Mouse (Mus musculus): Measurements from ENCODE around the gene Olfr372. TPM values are rescaled to one million over a fixed set of nuclear protein-coding genes. Genes with fewer than 3 reads are reported as not detected.
"Not testable (repeated sequence)": the region's sequence is repeated elsewhere in the genome, so short reads cannot be mapped to it uniquely, and the experiment has no call there.

Gene Olfr372
- polyA plus RNA-seq, 1 experiment from 2014 or later, result not detected

DNA sequence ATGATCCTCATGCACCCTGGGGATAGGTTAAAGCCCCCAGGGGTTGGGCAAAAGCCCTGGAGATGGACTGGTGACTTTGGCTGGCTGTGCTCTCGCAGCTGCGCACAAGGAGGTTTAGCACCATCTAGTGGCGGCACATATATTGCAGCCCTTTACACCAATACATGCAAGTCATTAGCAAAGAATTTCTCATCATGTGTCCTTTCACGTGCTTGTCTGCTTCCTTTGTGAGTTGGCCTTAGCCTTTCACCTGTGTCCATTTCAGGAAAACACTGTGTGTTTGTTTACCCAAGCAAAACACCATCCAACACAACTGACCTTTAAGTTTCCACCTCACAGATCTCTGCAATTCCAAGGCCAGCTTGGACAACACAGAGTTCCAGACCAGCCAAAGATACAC is 8.1 kb upstream of the Olfr372 start:
- 46% methylated on average over 4 of the region's 4 CpGs for WGBS
- H3K27ac ChIP-seq (ENCODE audit: low read depth, low read length), result not testable (repeated sequence)
- ATAC-seq, result peak; percentile 56

DNA sequence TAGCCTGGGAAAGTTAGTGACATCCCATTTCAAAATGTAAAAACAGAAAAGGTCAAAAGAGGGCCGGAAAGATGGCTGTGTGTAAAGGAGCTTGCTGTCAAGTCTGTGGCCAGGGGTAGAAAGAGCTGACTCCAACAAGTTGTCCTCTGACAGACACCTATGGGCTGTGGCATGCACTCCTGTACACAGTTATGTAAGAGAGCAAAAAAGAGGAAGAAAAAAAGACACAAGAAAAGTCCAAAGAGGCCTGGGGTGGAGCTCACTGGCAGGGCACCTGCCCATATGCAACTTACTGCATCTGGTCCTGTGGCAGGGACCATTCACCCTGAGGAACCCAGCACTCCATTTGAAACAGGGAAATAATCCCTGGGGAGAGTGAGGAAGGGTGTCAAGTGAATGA is 1.5 kb downstream of the Olfr372 start:
- TF ChIP-seq CTCF (IDR thresholded peaks at IDR 0.05; ENCODE audit: low read depth), result no peak
- Histone ChIP-seq H3K36me3 (ENCODE audit: control insufficient read depth, insufficient read depth) (no peaks in the 10 kb centered on the region), H3K27ac (ENCODE audit: low read depth, low read length) (no peak overlapping the region), H3K27me3 (replicated peaks; ENCODE audit: control insufficient read depth, insufficient read depth, low read length) (no peaks in the 10 kb centered on the region), H3K9me3 (ENCODE audit: control insufficient read depth) (no peaks in the 10 kb centered on the region), H3K4me2 (replicated peaks; ENCODE audit: low read depth) (no peak overlapping the region), H3K9ac (ENCODE audit: low read depth, low read length) (no peak overlapping the region), H3K4me3 (ENCODE audit: low read depth, low read length) (no peak overlapping the region), H3K4me1 (replicated peaks; ENCODE audit: control insufficient read depth, insufficient read depth, low read length) (no peaks in the 10 kb centered on the region)
- no peak for ATAC-seq
- 84% methylated on average over 1 of the region's 1 CpGs for WGBS

More for the DNA sequence above, 8.1 kb upstream of the Olfr372 start:
- H3K4me3 ChIP-seq (ENCODE audit: low read depth, low read length); H3K27me3 ChIP-seq (replicated peaks; ENCODE audit: control insufficient read depth, insufficient read depth, low read length); H3K9ac ChIP-seq (ENCODE audit: low read depth, low read length); H3K9me3 ChIP-seq (ENCODE audit: control insufficient read depth); H3K4me1 ChIP-seq (replicated peaks; ENCODE audit: control insufficient read depth, insufficient read depth, low read length); H3K4me2 ChIP-seq (replicated peaks; ENCODE audit: low read depth); H3K36me3 ChIP-seq (ENCODE audit: control insufficient read depth, insufficient read depth): not testable (repeated sequence)
- TF ChIP-seq CTCF (IDR thresholded peaks at IDR 0.05; ENCODE audit: low read depth), result peak; percentile 53

DNA sequence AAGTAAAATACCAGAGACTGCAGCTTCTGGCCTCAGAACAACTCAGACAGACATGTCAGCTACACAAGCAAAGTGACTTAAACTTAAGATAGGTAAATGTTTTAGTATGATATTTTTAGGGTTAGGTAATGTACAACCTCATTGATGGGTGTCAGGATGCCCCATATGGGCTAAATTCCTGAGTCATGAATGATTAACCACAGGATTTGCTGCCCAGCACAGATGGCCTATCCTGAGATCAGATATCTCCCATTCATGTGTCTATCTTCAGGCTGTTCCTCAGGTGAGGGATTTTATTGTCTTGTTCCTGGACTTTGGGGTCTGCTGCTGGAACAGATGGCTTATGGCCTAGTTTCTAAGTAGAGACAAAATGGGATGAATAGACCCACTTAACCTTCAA is 13.6 kb downstream of the Olfr372 start:
- not testable (repeated sequence) for H3K9me3 ChIP-seq (ENCODE audit: control insufficient read depth); H3K9ac ChIP-seq (ENCODE audit: low read depth, low read length); H3K4me3 ChIP-seq (ENCODE audit: low read depth, low read length); H3K4me2 ChIP-seq (replicated peaks; ENCODE audit: low read depth); H3K36me3 ChIP-seq (ENCODE audit: control insufficient read depth, insufficient read depth); H3K4me1 ChIP-seq (replicated peaks; ENCODE audit: control insufficient read depth, insufficient read depth, low read length); H3K27me3 ChIP-seq (replicated peaks; ENCODE audit: control insufficient read depth, insufficient read depth, low read length); H3K27ac ChIP-seq (ENCODE audit: low read depth, low read length); ATAC-seq

- not testable (repeated sequence) for H3K4me1 ChIP-seq (replicated peaks; ENCODE audit: control insufficient read depth, insufficient read depth, low read length); H3K4me2 ChIP-seq (replicated peaks; ENCODE audit: low read depth); H3K4me3 ChIP-seq (ENCODE audit: low read depth, low read length); H3K27ac ChIP-seq (ENCODE audit: low read depth, low read length); H3K36me3 ChIP-seq (ENCODE audit: control insufficient read depth, insufficient read depth); ATAC-seq; H3K9ac ChIP-seq (ENCODE audit: low read depth, low read length); H3K9me3 ChIP-seq (ENCODE audit: control insufficient read depth); H3K27me3 ChIP-seq (replicated peaks; ENCODE audit: control insufficient read depth, insufficient read depth, low read length)
- WGBS, result 92% methylated on average over 3 of the region's 4 CpGs
Observed at GRCm38 (mm10) chr8:72057643-72058042, 16.6 kb downstream of the Olfr372 start.

DNA sequence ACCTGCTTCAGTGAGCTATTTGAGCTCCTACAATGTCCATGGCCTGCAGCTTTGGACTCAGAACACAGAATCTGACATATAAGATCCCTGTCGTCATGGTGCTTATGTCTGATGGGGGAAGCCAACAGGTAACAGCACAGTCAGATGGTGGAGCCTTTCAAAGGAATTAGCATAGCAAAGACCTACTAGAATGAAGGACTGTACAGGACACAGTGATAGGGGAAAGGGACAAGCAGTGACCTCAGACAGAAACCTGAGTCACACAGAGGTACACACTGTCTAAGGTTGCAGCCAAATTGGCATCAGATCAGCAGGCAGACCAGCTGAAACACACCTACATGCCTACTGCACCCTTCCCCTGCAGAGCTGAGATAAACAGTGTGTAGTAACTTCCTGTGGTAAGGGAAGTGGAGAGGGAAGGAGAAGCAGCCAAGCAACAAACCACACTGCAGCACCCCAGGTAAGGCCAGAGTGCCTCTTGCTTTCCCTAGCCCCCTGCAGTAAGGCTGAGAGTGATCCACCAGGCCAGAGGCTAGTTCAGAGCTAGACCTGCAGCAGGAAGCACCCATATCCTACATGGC is 25.9 kb downstream of the Olfr372 start:
- not testable (repeated sequence) for H3K4me3 ChIP-seq (ENCODE audit: low read depth, low read length); ATAC-seq; H3K4me1 ChIP-seq (replicated peaks; ENCODE audit: control insufficient read depth, insufficient read depth, low read length); H3K9me3 ChIP-seq (ENCODE audit: control insufficient read depth); H3K36me3 ChIP-seq (ENCODE audit: control insufficient read depth, insufficient read depth); H3K27me3 ChIP-seq (replicated peaks; ENCODE audit: control insufficient read depth, insufficient read depth, low read length); H3K9ac ChIP-seq (ENCODE audit: low read depth, low read length); H3K4me2 ChIP-seq (replicated peaks; ENCODE audit: low read depth); H3K27ac ChIP-seq (ENCODE audit: low read depth, low read length)
- 75% methylated on average over 1 of the region's 1 CpGs for WGBS

- H3K36me3 ChIP-seq (ENCODE audit: control insufficient read depth, insufficient read depth); ATAC-seq; H3K4me2 ChIP-seq (replicated peaks; ENCODE audit: low read depth); H3K4me3 ChIP-seq (ENCODE audit: low read depth, low read length); H3K4me1 ChIP-seq (replicated peaks; ENCODE audit: control insufficient read depth, insufficient read depth, low read length); H3K9me3 ChIP-seq (ENCODE audit: control insufficient read depth); H3K9ac ChIP-seq (ENCODE audit: low read depth, low read length); H3K27ac ChIP-seq (ENCODE audit: low read depth, low read length); H3K27me3 ChIP-seq (replicated peaks; ENCODE audit: control insufficient read depth, insufficient read depth, low read length): not testable (repeated sequence)
Observed at GRCm38 (mm10) chr8:72082877-72083276, 41.9 kb downstream of the Olfr372 start, which contains the start of gene Olfr373. Gene Olfr373, plus strand, starts transcription at chr8:72083177.

DNA sequence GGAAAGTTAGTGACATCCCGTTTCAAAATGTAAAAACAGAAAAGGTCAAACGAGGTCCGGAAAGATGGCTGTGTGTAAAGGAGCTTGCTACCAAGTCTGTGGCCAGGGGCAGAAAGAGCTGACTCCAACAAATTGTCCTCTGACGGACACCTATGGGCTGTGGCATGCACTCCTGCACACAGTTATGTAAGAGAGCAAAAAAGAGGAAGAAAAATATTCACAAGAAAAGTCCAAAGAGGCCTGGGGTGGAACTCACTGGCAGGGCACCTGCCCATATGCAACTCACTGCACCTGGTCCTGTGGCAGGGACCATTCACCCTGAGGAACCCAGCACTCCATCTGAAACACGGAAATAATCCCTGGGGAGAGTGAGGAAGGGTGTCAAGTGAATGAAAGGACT is 43.7 kb downstream of the Olfr372 start:
- H3K9ac ChIP-seq (ENCODE audit: low read depth, low read length), result no peak overlapping the region
- no peak overlapping the region for H3K4me2 ChIP-seq (replicated peaks; ENCODE audit: low read depth)
- no peak overlapping the region for H3K4me3 ChIP-seq (ENCODE audit: low read depth, low read length)
- no peak for TF ChIP-seq CTCF (IDR thresholded peaks at IDR 0.05; ENCODE audit: low read depth)
- H3K27ac ChIP-seq (ENCODE audit: low read depth, low read length), result no peak overlapping the region
- no peaks in the 10 kb centered on the region for H3K27me3 ChIP-seq (replicated peaks; ENCODE audit: control insufficient read depth, insufficient read depth, low read length)
- 70% methylated on average over 5 of the region's 5 CpGs for WGBS
- H3K36me3 ChIP-seq (ENCODE audit: control insufficient read depth, insufficient read depth), result no peaks in the 10 kb centered on the region
- H3K9me3 ChIP-seq (ENCODE audit: control insufficient read depth), result no peaks in the 10 kb centered on the region
- H3K4me1 ChIP-seq (replicated peaks; ENCODE audit: control insufficient read depth, insufficient read depth, low read length), result no peaks in the 10 kb centered on the region
- no peak for ATAC-seq
